Mouse (Mus musculus) embryo, embryonic 9.5 days (tissue): ENCODE data around the gene Arl5a.

Source experiments
- DNase-seq: peaks from one replicate; pipeline ENCODE4 v3.0.0-alpha.2; 2017; ENCODE audit errors: extremely low spot score

The Arl5a gene

DNA sequence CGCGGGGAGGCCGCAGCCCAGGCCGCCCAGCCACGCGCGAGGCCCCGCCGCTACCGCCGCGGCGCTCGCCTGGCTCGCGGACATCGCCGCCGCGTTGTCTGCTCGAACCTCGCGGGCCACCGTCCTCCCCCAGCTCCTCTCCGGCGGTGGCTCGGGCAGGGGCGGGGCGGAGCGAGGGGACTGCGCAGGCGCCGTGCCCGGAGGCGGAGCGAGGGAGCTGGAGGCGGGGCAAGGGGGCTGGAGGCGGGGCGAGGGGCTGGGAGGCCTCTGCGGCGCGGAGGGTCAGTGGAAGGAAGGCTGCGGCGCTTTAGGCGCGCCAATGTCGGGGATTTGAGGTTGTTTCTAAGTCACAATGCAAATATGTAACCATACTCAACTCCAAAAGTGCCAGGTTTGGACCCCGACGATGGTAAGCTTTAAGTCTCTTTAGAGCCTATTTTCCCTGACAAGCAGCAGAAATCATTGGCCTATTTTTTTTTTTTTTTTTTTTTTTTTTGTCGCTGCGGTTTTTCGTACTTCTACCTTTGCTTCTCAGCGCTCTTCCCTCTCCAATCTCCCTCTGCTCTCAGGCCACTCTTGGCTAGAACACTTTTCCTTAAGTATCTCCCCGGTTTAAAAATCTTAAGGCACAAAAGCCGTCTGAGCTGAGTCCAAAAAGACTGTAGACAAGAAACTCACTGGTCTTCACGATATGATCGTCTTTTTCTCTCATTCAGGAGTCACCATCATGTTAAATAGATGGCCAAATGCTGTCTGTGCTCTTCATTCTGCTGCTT lies at the start of gene Arl5a:
Gene Arl5a, minus strand, starts transcription at position 155 of the 776 bp plus-strand sequence.
- DNase-seq: peak; percentile 97

DNA sequence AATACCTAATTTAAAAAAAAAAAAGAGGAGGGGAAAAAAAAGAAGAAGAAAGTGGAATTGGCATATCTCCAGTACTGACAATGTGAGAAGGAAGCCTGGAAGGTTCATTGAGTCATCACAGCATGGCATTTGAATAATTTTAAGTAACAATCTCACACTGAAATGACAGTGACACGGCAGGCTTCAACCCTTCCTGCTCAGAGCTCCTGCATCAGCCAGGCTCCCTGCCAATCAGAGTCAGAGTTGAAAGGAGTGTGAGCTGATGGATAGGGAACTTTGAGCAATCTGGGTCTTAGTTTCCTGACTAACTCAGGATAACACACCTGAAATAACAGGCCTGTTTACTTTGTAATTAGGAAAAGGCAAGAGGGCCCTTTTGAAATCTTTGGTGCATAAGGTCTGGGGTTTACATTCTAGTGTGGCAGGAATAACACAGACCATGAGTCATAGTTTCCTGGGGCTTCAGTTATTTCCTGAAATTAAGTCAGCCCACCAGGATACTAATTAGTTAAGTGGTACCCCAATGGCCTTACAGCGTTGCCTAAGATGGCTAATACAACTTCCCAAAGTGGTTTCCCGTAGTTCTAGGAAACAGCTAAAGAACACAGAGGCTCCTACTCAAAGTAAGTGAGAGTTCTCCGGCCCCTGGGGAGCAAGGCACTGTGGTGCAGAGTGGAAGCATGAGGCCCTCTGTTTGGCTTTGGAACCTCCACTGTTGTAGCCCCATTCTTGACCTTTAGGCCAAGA lies 47.0 kb upstream of the Arl5a start:
- peak; percentile 27 for DNase-seq

DNA sequence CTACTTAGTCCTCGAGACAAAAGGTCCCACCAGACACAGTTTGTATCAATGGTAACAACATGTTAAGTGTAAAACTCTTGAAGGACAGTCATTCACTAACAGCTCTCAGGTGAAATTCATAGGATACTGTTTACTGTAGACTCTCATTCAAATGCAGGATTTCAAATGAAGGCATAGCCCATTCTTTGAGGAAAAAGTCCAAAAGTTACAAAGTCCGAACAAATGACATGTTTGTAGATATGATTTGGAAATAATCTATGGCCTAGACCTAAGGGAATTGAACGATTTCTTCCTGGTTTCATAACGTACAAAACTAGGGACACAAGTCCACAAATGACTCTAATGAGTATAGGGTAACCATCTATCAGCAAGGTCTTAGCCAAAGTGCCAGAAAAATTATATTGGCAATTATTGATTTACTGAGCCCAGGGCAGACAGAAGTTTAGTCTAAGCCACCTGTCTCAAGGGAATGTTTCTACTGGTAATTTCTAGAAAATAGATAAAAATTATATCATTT lies 45.4 kb upstream of the Arl5a start:
- DNase-seq: no peak

DNA sequence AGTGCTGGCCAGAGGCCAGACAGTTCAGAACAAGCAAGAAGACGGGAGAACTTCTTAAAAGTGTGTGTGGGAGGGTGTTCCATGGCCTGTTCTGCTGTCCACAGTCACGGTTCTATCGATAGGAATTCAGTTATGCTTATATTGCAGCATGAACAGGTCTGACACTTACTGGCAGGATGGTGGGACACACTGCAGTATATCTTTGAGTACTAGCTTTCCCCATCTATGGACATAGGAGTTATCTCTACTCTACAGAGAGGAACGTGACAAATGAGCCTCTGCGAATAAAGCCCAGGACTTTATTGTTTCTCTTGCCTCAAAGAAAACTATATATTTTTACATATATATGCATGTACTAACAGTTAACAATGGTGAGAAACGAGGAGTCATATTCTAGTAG lies 42.9 kb upstream of the Arl5a start:
- no peak for DNase-seq

DNA sequence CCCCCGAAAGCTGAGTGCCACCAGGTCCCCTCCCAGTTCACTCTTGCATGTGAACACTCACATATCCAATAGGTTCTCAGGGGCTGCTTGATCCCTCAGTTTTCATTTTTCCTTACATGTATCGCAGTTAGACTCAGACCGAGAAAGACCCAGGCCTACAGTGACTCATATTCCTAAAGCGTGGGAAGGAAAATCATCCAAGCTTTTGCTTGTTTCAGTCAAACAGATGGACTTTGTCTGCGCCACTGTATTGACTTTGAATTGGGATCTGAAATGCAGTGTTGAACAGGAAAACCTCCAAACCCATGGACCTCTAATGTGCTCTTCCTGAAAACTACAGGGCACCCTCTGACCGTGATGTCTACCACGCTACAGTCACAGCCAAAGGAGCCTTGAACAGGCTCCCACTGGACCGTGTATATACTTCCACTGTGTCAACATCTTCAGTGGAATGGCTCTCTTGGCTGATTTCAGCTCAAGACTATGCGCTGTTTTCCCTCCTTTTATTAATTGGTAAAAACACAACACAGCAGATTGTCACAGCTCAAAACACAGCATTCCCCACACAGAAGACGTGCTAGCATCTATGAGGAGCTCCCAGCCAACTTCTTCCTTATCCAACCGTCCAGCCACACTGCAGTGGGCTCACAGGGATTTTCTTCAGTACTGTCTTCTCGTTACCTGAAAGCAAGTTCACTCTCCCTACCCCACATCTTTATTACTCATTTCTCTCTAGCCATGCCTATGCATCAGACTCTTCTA lies 36.7 kb upstream of the Arl5a start:
- no peak for DNase-seq

DNA sequence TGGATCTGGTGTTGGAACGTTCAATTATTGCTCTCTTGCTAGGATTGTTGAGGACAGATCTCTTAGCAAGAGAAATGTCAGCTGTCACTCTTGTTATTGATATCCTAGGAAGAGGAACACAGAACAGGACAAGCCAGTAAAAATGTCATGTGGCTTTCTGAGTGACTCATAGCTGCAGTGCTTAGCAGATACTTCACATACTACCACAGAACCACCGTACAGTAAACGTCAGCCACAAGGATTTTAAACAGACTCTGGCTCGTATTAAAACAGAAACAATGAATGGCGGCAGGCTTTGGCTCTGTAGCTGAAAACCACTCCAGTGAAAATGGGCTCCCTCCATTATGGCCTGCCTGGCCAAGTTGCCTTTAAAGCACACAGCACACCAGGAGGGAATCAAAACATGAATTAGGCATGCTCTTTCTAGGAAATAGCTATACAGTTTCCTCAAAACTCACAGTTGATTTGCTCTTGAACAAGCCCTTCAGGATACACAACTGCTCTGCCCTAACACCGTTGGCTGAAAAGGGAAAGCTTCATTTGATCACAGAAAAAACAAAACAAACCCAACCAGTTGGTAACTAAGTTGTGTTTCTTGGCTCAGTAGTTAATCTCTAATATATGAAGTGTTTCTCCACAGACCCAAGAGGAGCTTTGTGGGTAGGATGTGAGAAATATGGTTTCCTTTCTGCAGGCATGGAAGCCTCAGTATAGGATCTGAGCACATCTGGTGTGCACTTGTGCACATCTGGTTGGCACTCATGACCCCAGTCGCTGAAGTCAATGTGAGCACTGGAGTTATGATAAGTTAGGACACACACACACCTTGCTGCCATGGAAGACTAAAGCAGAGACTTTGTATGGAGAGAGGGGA lies 31.1 kb upstream of the Arl5a start:
- no peak for DNase-seq

DNA sequence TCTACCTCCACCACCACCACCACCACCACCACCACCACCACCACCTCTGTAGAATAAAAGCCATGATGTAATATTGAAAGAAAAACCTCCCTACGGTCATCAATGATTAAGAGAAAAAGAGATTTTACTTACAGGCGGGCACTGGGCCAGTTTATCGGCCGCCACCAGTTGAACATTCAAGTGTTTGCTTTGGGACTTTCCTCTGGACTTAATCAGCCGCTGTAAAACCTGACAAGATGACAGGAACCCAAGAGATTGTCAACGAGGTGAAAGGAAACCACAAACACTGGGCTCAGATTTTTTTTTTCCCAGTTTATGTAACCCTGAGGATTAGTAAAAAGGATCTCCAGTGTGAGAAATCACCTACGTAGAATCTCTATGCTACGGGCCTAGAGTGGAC lies 25.1 kb upstream of the Arl5a start:
- no peak for DNase-seq

DNA sequence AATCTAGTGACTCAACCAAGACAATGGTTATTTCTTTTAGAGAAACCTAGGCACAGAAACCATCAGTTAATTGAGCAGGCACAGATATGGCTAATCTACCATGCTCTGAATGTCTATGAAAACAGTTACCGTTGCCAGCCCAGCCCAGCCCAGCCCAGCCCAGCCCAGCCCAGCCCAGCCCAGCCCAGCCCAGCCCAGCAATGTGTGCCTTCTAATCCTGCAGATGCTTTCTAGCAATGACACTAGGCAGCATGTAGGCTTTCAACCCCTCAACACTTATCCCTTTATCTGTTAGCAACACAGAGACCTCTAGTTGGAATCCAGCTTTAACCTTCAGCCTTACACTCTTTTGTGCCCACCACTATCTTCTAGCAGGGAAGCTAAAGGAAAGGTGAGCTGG lies 24.2 kb upstream of the Arl5a start:
- no peak for DNase-seq

DNA sequence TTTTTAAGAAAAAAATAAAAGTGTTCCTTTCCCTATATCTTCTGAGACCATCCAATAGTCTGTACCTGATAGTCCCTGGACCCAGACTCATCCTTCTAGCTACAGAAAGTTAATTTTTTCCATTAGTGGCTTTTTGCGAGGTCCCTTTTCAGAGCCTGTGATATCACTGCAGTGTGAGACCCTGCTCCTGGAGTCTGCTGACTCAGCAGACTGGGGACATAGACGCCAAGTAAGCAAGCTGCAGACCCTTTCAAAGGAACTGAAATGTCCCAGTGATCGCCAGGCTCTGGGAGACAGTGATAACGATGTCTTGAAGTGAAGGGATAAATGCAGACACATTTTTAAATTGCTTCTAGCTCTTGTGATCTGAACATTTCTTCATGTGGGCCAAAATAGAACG lies 21.9 kb upstream of the Arl5a start:
- no peak for DNase-seq

DNA sequence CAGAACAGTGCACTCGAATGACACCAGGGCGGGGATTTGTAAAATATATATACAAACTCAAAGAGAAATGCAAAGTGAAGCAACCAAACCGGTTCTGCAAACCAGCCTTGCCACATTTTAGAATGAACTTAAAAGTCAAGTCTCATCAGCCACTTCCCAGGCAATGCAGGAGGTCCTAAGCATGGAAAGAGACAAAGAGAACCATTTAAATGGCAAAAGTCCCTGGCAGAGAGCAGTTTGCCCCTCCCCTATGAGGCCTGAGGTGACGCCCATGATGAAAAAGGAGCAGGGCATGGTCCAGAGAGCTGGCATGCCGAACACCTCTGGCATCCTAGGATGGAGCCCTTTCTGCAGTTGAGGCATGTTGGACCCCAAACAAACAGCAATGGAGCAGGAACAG lies 17.4 kb upstream of the Arl5a start:
- no peak for DNase-seq

DNA sequence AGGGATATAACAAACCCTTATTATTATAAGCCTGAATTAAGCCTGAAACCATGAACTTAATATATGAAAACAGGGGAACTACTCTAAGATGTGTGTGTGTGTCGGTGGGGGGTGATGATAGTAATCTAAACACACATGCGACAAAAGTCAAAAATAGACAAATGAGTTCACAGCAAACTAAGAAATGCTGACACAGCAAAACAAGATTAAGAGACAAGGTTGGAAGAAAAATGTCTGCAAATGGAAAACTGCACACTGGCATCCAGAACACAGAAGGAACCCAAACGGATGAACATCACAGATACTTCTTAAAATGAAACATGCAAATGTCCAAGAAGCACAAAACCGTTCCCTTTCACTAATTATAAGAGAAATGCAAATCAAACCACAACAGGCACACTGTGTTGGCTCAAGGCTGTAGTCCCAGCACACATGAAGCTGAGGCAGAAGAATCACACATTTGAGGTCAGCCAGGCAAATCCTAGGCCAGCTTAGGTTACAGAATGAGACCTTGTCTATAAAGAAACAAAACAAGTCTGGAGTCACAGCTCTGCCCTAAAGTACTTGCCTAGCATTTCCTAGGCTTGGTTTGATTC lies 15.8 kb upstream of the Arl5a start:
- no peak for DNase-seq

DNA sequence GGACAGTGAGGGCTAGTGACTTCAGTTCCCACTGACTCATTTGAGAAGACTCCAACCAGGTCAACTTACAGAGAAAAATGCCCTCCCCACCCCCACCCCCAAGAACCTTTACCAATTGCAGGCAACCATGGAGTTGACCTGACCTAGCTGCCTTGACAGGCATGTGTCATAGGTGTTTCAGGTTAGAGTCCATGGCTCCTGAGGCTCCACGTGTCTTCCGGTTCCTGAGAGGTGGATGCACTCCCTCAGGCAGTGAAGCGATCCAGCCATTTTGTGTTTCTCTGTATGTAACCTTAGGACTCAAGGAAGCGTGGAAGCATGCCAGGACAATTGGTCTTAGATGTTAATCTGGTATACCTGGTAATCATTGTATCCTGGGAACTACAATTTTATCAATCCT lies 13.7 kb upstream of the Arl5a start:
- DNase-seq: no peak

DNA sequence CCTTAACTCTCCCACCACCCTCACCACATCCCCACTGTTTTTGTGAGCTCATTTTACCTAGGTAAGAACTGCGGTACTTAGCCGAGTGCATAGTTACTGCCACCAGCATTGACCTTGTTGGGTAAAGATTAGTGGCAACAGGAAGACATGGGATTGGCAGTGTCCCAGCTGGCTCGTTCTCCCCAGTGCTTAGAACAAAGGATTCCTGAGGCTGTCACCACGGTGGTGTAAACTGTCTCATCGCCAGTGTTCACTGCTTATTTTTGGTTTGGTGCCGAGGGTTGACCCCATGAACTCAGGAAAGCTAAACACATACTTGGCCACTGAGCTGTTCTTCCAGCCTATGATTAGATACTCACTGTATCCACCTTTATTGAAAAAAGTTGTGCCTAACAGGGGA lies 13.3 kb upstream of the Arl5a start:
- DNase-seq: no peak

DNA sequence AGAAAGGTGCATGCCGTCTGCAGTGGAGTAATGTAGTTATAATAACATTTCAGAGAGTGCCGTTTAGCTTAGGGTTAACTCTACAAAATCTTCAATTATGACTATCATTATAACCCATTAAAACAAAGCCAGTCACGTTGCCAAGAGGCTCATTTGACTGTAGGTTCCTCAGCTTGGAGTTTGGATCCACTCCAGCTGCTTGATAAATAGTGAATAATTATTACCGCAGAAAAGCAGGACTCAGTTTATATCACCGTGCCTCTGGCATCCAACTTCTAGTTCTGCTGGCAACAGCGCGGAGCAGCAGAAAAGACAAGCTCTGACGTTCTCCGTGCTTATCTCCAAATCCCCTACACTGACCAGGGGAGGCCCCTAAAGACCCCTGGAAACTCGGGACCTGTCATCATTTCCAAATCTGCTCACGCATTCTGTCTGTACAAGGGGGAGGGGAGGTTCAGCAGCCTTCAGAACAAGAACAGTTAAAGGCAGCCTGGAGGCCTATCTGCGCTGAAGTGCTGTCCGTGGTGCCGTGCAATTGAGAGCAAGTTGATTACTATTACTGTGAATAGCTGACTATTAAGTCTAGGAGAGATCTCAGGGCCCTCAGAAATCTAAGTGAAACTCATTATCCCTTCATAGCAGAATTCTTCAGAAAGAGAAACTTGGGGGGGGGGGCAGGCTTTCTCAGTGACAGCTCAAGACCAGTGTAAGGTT lies 11.4 kb upstream of the Arl5a start:
- no peak for DNase-seq

DNA sequence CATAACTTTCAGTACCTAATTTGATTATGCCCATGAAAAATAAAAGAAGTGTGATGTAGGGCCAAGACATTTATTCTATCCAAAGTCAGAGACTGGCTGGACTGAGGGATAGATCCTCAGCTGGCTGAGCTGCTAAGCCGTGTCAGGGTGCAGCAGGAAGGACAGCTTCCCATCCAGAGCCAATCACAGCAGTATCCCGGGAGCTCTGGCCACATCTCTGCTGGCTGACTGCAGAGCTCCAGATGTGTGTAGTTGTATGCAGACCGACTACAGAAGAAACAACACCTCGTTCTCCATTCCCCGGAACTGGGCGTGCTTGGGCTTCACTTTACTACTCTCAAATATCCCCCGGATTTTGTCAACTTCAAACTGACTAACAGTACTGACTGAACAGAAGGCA lies 8.7 kb upstream of the Arl5a start:
- DNase-seq: no peak

DNA sequence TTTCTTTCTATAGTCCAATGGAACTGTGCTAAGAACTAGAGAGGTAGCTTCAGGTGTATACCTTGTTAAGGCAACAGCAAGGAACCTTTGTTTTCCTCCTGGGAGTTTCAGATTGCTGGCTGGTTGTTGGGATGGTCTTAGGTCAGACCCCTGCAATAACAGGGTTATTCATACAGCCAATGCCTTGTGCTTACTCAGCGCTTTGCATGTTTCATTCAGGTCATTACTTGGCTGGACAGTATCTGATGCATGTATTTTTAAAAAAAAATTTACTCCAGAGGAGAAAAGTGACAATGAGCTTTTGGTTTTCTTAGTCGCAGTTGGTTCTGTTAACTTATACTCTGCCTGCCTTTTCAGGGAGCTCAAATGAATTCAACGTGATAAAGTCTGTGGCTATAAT lies 2.7 kb upstream of the Arl5a start:
- no peak for DNase-seq

DNA sequence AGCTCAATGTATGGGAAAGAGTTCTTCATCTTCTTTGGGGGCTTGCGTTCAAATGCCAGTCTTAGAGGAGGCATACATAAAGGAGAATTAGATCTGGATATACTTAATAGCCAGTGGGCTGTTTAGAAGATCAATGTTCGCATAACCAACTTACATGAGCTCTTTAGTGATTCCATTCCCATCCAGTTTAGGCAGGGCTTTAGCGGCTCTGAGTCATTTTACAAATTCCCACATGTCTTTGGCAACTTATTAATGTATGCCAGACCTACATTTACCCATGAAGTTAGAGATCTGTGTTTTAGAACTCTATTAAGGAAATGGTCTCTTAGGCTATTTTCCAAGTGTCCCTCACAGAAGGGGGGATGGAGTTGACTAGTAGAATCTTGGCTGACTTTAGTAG lies 1.3 kb upstream of the Arl5a start:
- DNase-seq: no peak

DNA sequence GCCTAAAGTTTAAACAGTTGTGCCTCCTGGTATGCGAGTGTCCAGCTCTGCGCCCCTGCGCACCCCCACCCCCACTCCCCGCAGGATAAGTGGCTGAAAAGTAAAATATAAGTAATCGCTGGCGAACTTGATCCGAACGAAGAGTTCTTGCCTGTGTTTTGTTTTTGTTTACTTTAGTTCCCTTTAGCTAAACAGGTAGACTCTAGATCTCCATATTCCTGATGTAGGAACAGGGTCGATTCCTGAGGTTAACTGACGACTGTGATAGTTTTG lies 758 bp upstream of the Arl5a start:
- DNase-seq: no peak

DNA sequence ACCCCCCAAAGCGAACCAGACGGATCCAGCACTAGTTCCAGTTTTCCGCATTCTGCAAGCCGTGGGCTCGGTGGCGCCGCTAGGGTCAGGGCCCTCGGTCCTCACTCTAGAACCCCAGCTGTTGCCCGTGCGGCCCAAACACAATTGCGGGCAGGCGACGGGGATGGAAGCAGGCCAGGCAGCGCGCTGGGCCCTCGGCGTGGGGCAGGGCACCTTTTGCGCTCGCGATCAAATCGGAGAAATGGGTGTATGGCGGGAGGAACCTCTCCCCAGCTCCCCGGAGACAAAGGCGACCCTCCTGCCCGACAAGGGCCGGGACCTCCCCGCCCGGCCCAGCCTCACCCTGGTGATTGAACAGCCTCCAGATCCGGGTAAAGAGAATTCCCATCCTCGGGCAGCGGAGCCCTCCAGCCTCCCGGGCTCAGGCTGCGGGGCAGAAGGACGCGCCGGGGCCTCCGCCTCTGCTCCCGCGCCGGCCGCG lies 413 bp downstream of the Arl5a start:
- DNase-seq: peak; percentile 77

DNA sequence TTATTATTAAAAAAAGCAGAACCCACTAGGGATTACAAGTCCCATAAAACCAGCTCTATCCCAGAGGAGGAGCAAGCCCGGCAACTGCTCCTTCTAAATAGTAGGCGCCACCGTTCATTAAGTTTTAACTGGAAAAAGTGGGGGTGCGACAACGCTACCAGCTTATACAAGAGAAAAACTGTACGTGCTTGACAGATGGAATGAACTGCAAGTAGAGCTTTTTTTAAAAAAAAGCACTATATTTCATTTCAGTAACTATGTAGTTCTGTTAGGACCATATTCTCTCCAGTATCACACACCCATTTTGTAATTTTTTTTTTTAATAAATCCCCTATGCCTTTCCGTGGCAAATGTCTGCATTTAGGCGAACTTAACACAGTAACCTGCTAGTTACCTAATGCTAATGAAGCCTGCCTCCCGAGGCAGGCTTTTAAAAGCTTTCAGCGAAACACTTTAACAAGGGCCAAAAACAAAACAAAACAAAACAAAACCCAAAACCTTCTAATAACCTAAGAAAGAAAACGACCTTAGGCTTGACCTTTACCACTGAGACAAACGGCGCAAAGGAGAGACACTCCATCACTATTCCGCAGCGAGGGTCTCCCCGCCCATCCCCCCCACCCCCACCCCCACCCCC lies 972 bp downstream of the Arl5a start:
- DNase-seq: no peak
